In the genomic region with DNA sequence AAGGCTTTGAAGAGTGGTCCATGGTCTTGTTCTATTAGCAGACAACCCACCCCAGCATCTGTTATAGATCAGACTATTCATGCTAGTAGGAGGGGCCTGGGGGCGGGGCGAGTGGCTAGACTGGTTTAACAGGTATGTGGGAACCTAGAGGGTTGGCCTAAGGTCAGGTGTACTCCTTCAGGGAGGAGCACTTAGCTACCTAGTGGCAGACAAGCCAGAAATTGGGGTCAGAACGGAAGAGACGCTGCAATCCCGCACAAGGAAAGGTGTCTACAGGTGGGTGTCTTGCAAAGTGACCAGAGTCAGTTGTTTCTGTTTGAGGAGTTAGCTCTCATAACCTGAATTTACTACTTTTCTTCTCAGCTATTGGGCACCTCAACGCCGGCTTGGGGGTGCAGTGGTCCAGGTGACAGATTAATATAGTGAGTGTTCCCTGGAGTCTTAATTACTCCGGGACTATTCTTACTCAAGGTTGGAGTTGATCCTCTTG, we compare ENCODE assay signal across 8 mouse cellular contexts. TPM values are rescaled to one million over a fixed set of nuclear protein-coding genes. Genes with fewer than 3 reads are reported as not detected.
DNase-seq lines count a peak whose midpoint lies in the region; ATAC-seq lines count a peak whose summit lies in the region.

A gene (plus strand): TSS at position 226 of the 490 bp plus-strand sequence.

- H3K9ac ChIP-seq in intestine, embryonic 16.5 days (ENCODE audit: low read depth, low read length): peak within 1 kb of the TSS; percentile 61
- peak within 1 kb of the TSS; percentile 11; the same call in 1 of the 2 replicates for H3K9ac ChIP-seq in liver, embryonic 15.5 days
- H3K9ac ChIP-seq in neural tube, embryonic 15.5 days (replicated peaks): peak within 1 kb of the TSS; percentile 36; the same call in 1 of the 2 replicates

- H3K4me3 ChIP-seq in intestine, embryonic 16.5 days (ENCODE audit: low read length): peak within 1 kb of the TSS; percentile 45
- peak within 1 kb of the TSS; percentile 42 for H3K4me3 ChIP-seq in liver, embryonic 15.5 days (replicated peaks)
- peak within 1 kb of the TSS; percentile 34 for H3K4me3 ChIP-seq in neural tube, embryonic 15.5 days (replicated peaks)

- ATAC-seq in cerebellum, adult (ENCODE audit: insufficient number of reproducible peaks, low FRiP score, low TSS enrichment): no peak
- peak; percentile 85 for ATAC-seq in intestine, embryonic 16.5 days
- ATAC-seq in liver, embryonic 15.5 days (ENCODE audit: insufficient read depth): 0 out of 2 replicates have a peak, but pooled peaks have one; percentile 6
- no peak for ATAC-seq in neural tube, embryonic 15.5 days (ENCODE audit: low FRiP score)
- no peak for ATAC-seq in monocyte, adult 5-6 weeks (replicated peaks; ENCODE audit: insufficient number of reproducible peaks, low FRiP score, low TSS enrichment, poor library complexity, severe bottlenecking)
- no peak for ATAC-seq in frontal cortex, adult (ENCODE audit: low TSS enrichment)

- H3K27me3 ChIP-seq in intestine, embryonic 16.5 days (replicated peaks; ENCODE audit: control insufficient read depth, insufficient read depth, low read length): no peaks in the 10 kb centered on the region
- H3K27me3 ChIP-seq in liver, embryonic 15.5 days: peaks cover 20% of the 10 kb centered on the region
- H3K27me3 ChIP-seq in neural tube, embryonic 15.5 days (replicated peaks): peaks cover 39% of the 10 kb centered on the region

- no peaks in the 10 kb centered on the region for H3K9me3 ChIP-seq in intestine, embryonic 16.5 days (ENCODE audit: control insufficient read depth, low read length)
- H3K9me3 ChIP-seq in liver, embryonic 15.5 days (replicated peaks): no peaks in the 10 kb centered on the region
- H3K9me3 ChIP-seq in neural tube, embryonic 15.5 days (replicated peaks): no peaks in the 10 kb centered on the region

- H3K4me2 ChIP-seq in intestine, embryonic 16.5 days (ENCODE audit: low read depth, low read length): peak within 1 kb of the TSS; percentile 87
- H3K4me2 ChIP-seq in liver, embryonic 15.5 days: peak within 1 kb of the TSS; percentile 62
- peak within 1 kb of the TSS; percentile 58 for H3K4me2 ChIP-seq in neural tube, embryonic 15.5 days

- DNase-seq in cerebellum, adult 8-10 months: peak; percentile 40
- DNase-seq in embryo, embryonic 11 days: peak; percentile 64

- peaks cover 32% of the 10 kb centered on the region for H3K4me1 ChIP-seq in intestine, embryonic 16.5 days (ENCODE audit: control insufficient read depth, insufficient read depth, low read length)
- H3K4me1 ChIP-seq in liver, embryonic 15.5 days (replicated peaks): peaks cover 42% of the 10 kb centered on the region
- H3K4me1 ChIP-seq in neural tube, embryonic 15.5 days: peaks cover 29% of the 10 kb centered on the region

- no peak within 1 kb of the TSS; the same call in 1 of the 2 replicates for H3K27ac ChIP-seq in intestine, embryonic 16.5 days (ENCODE audit: low read length)
- no peak within 1 kb of the TSS for H3K27ac ChIP-seq in liver, embryonic 15.5 days (replicated peaks)
- no peak within 1 kb of the TSS for H3K27ac ChIP-seq in neural tube, embryonic 15.5 days (replicated peaks)

- WGBS in intestine, embryonic 16.5 days: 22% methylated on average over 8 of the region's 8 CpGs
- 32% methylated on average over 8 of the region's 8 CpGs for WGBS in liver, embryonic 15.5 days (ENCODE audit: insufficient replicate concordance)
- WGBS in neural tube, embryonic 15.5 days: 19% methylated on average over 8 of the region's 8 CpGs

- H3K36me3 ChIP-seq in intestine, embryonic 16.5 days (ENCODE audit: control insufficient read depth, insufficient read depth, low read length): peaks cover 32% of the 10 kb centered on the region
- peaks cover 45% of the 10 kb centered on the region for H3K36me3 ChIP-seq in liver, embryonic 15.5 days (replicated peaks)
- peaks cover 42% of the 10 kb centered on the region for H3K36me3 ChIP-seq in neural tube, embryonic 15.5 days

RNA-seq across cellular contexts. Expression of the gene that starts here (rescaled TPM):
- polyA plus RNA-seq in intestine, embryonic 16.5 days (2015; fragmentation: Nextera tagmentation; extraction: Ambion mirVana): 0.18 and 0.27 TPM in 2 replicates
- 0.08 and 0.20 TPM in 2 replicates for polyA plus RNA-seq in liver, embryonic 15.5 days (2015; fragmentation: Nextera tagmentation; extraction: Ambion mirVana)
- 0.96 and 1.1 TPM in 2 replicates for polyA plus RNA-seq in neural tube, embryonic 15.5 days (2015; fragmentation: Nextera tagmentation; extraction: Ambion mirVana)
- total RNA-seq in monocyte, adult 5-6 weeks (2017): 0.53 TPM in 1 of 3 replicates, not detected in the others

Comparison
In these comparisons a context has a peak if more than half of its experiments do, and no peak if none do; other contexts are left out.
1. Peak in ATAC-seq, H3K4me3 ChIP-seq, H3K9ac ChIP-seq and H3K4me2 ChIP-seq in intestine, embryonic 16.5 days; RNA of the gene not detected or under 1 TPM.
2. Peak in ATAC-seq, H3K4me3 ChIP-seq, H3K9ac ChIP-seq and H3K4me2 ChIP-seq in liver, embryonic 15.5 days; RNA of the gene not detected or under 1 TPM.
3. H3K9ac ChIP-seq: peak in every context shown above with its lines; median percentile 61 in intestine, embryonic 16.5 days; 36 in neural tube, embryonic 15.5 days; 11 in liver, embryonic 15.5 days.